Mouse (Mus musculus): ENCODE results near the gene Gstm5. TPM values are rescaled to one million over a fixed set of nuclear protein-coding genes. Genes with fewer than 3 reads are reported as not detected.
"Not testable (repeated sequence)": the region's sequence is repeated elsewhere in the genome, so short reads cannot be mapped to it uniquely, and the experiment has no call there.

Gene Gstm5
- polyA plus RNA-seq, 1 experiment from 2014 or later: 286 TPM

DNA sequence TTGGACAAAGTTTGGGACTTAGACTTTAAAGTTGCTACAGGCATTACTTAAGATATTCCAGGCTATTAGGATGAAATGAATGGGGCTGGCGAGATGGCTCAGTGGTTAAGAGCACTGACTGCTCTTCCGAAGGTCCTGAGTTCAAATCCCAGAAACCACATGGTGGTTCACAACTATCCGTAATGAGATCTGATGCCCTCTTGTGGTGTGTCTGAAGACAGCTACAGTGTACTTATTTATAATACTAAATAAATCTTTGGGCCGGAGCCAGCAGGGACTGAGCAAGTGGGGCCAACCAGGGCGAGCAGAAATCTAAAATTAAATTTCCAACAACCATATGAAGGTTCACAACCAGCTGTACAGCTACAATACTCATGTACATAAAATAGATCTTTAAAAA lies 34.1 kb upstream of the Gstm5 start:
- H3K27me3 ChIP-seq: not testable (repeated sequence)

DNA sequence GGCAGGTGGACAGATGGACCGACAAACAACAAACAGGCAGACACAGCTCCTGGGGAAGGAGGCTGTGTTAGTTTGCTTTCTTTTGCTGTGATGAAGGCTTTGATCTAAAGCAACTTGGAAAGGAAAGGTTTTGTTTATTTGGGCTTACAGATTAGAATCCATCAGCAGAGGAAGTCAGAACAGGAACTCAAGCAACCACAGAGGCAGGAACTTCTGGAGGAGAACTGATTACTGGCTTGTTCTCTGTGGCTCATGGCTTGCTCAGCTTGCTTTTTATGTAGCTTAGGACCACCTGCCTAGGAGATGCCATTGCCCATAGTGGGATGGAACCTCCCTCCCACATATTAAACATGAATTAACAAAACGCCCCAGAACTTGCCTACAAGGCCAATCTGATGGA lies 33.1 kb upstream of the Gstm5 start:
- H3K9ac ChIP-seq: no peak overlapping the region
- no peak overlapping the region for H3K4me3 ChIP-seq
- 78% methylated on average over 2 of the region's 2 CpGs for WGBS

More for the DNA sequence above, 34.1 kb upstream of the Gstm5 start:
- H3K36me3 ChIP-seq; ATAC-seq (ENCODE audit: low read depth); H3K4me2 ChIP-seq; H3K27ac ChIP-seq (replicated peaks); H3K9ac ChIP-seq; H3K4me1 ChIP-seq (replicated peaks); H3K4me3 ChIP-seq; H3K9me3 ChIP-seq: not testable (repeated sequence)
- WGBS: 82% methylated on average over 5 of the region's 5 CpGs

DNA sequence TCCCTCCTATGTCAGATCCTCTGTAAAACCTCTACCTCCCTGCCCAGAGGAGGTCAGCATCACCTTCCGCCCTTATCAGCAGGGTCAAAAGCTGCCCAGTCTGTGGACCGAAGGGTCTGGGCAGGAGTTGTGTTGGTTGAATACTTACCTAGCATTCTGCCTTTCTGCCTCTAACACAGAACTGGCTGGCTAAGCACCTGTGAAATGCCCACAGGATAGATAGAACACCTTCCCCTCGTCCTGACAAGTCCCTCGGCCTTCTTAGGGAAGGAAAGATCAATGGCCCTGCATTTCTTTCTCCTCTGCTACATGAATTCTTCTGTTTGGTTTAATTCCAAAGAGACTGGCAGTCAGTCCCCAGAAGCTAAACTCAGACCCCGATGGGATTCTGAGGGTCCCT lies 32.1 kb upstream of the Gstm5 start:
- no peak for ATAC-seq (ENCODE audit: low read depth)
- peaks cover 4% of the 10 kb centered on the region; the same call in 1 of the 2 replicates for H3K27me3 ChIP-seq
- no peaks in the 10 kb centered on the region for H3K36me3 ChIP-seq
- H3K4me3 ChIP-seq: no peak overlapping the region
- no peak overlapping the region for H3K4me2 ChIP-seq
- 84% methylated on average over 5 of the region's 5 CpGs for WGBS
- H3K9me3 ChIP-seq: no peaks in the 10 kb centered on the region
- H3K4me1 ChIP-seq (replicated peaks): peaks cover 6% of the 10 kb centered on the region; the same call in 1 of the 2 replicates
- H3K27ac ChIP-seq (replicated peaks): no peak overlapping the region
- no peak overlapping the region for H3K9ac ChIP-seq

More for the DNA sequence above, 33.1 kb upstream of the Gstm5 start:
- no peaks in the 10 kb centered on the region for H3K36me3 ChIP-seq
- no peak overlapping the region for H3K27ac ChIP-seq (replicated peaks)
- no peak for ATAC-seq (ENCODE audit: low read depth)
- no peak overlapping the region for H3K4me2 ChIP-seq
- peaks cover 4% of the 10 kb centered on the region; the same call in 1 of the 2 replicates for H3K27me3 ChIP-seq
- peaks cover 4% of the 10 kb centered on the region; the same call in 1 of the 2 replicates for H3K4me1 ChIP-seq (replicated peaks)
- no peaks in the 10 kb centered on the region for H3K9me3 ChIP-seq

DNA sequence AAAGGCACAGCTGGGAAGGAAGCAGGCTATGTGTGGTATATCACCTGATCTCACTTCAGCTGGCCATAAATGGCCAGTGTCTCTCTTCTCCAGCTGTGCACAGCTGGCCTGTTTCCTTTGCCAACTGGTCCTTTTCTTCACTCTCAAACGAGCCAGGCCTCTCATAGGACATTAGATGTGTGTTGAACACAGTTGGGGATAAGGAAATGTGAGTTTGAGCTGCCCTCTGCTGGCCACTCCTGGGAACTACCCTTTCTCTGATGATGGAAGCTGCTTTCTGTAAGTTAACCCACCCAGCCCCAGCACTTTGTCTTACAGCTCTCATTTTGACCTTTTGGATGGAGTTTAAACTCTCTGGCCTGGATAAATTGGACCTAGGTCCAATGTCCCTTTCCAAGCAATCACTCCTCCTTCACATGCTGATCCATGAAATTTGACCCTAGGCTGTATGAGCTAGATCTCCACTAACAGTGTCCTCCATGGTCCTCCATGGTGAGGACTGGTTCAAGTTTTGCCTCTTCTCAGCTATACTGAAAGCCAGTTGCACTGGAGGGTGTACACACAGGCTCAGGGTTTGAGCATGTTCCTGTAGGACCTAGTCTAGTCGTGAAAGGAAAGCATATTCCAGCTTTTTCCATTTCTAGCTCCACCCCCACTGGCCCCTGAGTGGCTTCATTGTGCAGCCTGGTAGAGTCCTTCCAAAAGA lies 31.6 kb upstream of the Gstm5 start:
- Histone ChIP-seq H3K4me3 (no peak overlapping the region), H3K9ac (no peak overlapping the region), H3K27ac (replicated peaks) (no peak overlapping the region), H3K9me3 (no peaks in the 10 kb centered on the region), H3K4me2 (no peak overlapping the region), H3K4me1 (replicated peaks) (peaks cover 12% of the 10 kb centered on the region), H3K36me3 (no peaks in the 10 kb centered on the region), H3K27me3 (peaks cover 4% of the 10 kb centered on the region; the same call in 1 of the 2 replicates)
- ATAC-seq (ENCODE audit: low read depth): peak; percentile 72
- WGBS: 8% methylated on average over 2 of the region's 2 CpGs

DNA sequence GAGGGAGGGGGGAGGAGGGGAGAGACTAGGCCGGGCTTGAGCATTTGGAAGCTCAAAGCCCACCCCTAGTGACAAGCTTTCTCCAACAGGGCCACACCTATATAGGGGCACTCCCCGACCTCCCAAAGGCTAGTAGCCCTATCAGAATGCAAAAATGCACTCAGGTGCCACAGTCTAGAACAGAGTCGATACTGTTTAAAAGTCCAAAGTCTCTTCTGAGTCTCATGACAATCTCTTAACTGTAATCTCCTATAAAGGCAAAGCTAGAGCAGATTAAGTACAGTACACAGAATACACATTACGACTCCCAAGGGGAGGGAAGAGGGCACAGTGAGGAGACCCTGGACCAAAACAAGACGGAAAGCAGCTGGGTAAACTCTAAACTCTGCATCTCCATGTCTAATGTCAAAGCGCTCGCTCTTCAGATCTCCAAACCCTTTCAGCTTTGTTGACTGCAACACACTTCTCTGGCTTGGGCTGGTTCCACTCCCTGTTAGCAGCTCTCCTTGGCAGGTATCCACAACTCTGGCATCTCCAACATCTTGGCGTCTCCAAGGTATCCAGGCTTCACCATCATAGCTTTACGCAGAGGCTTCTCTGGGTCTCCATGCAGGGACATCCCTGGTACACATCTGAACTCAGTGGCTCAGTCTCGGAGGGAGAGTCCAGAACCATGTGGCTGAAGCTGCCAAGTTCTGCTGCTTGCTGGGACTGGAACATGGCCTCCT lies 30.1 kb upstream of the Gstm5 start:
- H3K9me3 ChIP-seq: no peaks in the 10 kb centered on the region
- H3K4me3 ChIP-seq: no peak overlapping the region
- ATAC-seq (ENCODE audit: low read depth): no peak
- H3K9ac ChIP-seq: no peak overlapping the region
- no peaks in the 10 kb centered on the region for H3K36me3 ChIP-seq
- WGBS: 70% methylated on average over 10 of the region's 10 CpGs
- H3K4me2 ChIP-seq: no peak overlapping the region
- H3K27ac ChIP-seq (replicated peaks): no peak overlapping the region
- H3K4me1 ChIP-seq (replicated peaks): peaks cover 20% of the 10 kb centered on the region
- H3K27me3 ChIP-seq: peaks cover 4% of the 10 kb centered on the region; the same call in 1 of the 2 replicates

DNA sequence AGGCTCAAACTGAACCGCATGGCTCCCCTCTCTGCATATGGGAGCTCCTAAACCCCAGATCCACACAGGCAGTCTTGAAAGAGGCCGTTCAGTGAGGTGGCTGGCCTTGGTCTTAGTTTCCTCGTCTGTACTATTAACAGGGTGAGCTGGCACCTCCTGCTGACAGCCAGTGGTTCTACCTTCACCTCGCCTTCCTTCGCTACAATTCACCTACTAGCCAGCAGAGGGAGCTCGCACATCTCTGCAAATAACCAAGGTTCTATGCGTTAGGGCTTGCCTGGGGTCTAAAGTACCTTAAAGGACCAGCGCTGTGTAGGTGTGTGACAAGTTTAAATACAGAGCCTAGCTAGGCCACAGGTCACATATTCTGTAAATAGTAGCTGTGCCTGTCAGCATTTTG lies 28.5 kb upstream of the Gstm5 start:
- Histone ChIP-seq H3K9ac (no peak overlapping the region), H3K36me3 (no peaks in the 10 kb centered on the region), H3K27me3 (peaks cover 4% of the 10 kb centered on the region; the same call in 1 of the 2 replicates), H3K9me3 (no peaks in the 10 kb centered on the region), H3K4me1 (replicated peaks) (peaks cover 20% of the 10 kb centered on the region), H3K4me3 (no peak overlapping the region), H3K4me2 (no peak overlapping the region), H3K27ac (replicated peaks) (no peak overlapping the region)
- WGBS: 7% methylated on average over 8 of the region's 8 CpGs
- peak; percentile 34 for ATAC-seq (ENCODE audit: low read depth)

DNA sequence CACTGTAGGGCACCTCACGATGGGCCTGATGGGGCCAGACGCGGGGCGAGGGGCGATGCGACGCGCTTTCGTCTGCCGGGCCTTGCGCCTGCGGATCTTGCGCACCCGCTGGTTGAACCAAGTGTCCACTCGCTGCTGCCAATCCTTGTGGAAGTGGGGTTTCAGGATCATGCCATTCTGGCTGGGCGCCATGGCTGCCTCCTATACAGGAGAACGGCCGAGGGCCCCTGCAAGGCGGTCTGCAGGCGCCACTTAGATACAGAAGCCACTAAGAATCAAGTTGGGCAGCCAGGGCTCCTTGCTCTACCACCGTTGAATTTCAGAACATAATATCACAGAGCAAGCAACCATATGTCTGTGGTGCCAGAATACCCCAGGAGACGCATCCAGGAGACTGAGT lies 27.2 kb upstream of the Gstm5 start:
- no peak overlapping the region for H3K27ac ChIP-seq (replicated peaks)
- no peak overlapping the region for H3K4me3 ChIP-seq
- H3K27me3 ChIP-seq: peaks cover 4% of the 10 kb centered on the region; the same call in 1 of the 2 replicates
- peaks cover 19% of the 10 kb centered on the region for H3K4me1 ChIP-seq (replicated peaks)
- WGBS: 93% methylated on average over 22 of the region's 22 CpGs
- no peak overlapping the region for H3K4me2 ChIP-seq
- H3K36me3 ChIP-seq: no peaks in the 10 kb centered on the region
- no peak for ATAC-seq (ENCODE audit: low read depth)
- H3K9ac ChIP-seq: no peak overlapping the region
- no peaks in the 10 kb centered on the region for H3K9me3 ChIP-seq

DNA sequence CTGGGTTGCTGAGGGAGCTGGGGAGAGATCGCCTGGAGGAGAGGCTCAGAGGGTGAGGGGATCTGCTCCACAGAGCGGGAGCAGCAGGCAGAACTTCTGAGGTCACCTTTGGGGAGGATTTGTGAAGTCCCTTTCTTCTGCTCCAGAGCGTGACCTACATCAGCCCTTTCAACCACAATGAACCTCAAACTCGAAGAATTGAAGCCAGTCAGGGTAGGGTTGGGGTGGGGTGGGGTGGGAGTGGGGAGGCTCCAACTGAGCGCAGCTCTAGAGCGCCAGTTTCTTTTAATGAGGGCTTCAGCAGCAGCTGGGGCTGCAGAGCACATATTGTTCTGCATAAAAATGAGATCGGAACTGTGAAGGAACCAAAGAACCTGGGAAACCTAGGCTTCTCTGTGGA lies 26.5 kb upstream of the Gstm5 start:
- H3K9ac ChIP-seq: no peak overlapping the region
- H3K27me3 ChIP-seq: peaks cover 4% of the 10 kb centered on the region; the same call in 1 of the 2 replicates
- peaks cover 15% of the 10 kb centered on the region for H3K4me1 ChIP-seq (replicated peaks)
- no peaks in the 10 kb centered on the region for H3K9me3 ChIP-seq
- 9% methylated on average over 7 of the region's 7 CpGs for WGBS
- H3K4me2 ChIP-seq: no peak overlapping the region
- H3K27ac ChIP-seq (replicated peaks): 0 out of 2 replicates have a peak overlapping the region, but pooled peaks have one; percentile 1
- no peaks in the 10 kb centered on the region for H3K36me3 ChIP-seq
- H3K4me3 ChIP-seq: no peak overlapping the region
- no peak for ATAC-seq (ENCODE audit: low read depth)

DNA sequence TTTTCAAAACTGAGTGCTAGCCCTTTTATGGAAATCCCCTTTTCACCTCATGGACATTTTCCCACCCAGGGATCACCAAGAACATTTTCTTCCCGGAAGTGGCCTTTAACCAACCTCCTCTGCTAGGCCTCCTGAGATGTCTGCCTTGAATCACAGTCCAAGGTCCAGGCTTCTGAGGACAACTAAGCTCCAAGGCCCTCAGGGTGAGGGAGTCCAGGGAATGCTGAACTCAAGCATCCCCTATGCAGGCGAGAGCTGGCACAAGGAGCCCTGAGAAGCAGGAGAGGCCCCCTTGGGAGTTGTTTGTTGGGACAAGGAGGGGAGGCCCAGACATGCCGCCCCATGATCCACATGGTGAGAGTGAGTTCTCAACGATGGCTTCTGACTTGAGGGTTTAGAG lies 25.7 kb upstream of the Gstm5 start:
- Histone ChIP-seq H3K9ac (no peak overlapping the region), H3K27ac (replicated peaks) (no peak overlapping the region), H3K27me3 (no peaks in the 10 kb centered on the region; the same call in 1 of the 2 replicates), H3K4me2 (no peak overlapping the region), H3K4me3 (no peak overlapping the region), H3K9me3 (no peaks in the 10 kb centered on the region), H3K36me3 (no peaks in the 10 kb centered on the region), H3K4me1 (replicated peaks) (peaks cover 15% of the 10 kb centered on the region)
- ATAC-seq (ENCODE audit: low read depth): no peak
- WGBS: 80% methylated on average over 4 of the region's 4 CpGs

DNA sequence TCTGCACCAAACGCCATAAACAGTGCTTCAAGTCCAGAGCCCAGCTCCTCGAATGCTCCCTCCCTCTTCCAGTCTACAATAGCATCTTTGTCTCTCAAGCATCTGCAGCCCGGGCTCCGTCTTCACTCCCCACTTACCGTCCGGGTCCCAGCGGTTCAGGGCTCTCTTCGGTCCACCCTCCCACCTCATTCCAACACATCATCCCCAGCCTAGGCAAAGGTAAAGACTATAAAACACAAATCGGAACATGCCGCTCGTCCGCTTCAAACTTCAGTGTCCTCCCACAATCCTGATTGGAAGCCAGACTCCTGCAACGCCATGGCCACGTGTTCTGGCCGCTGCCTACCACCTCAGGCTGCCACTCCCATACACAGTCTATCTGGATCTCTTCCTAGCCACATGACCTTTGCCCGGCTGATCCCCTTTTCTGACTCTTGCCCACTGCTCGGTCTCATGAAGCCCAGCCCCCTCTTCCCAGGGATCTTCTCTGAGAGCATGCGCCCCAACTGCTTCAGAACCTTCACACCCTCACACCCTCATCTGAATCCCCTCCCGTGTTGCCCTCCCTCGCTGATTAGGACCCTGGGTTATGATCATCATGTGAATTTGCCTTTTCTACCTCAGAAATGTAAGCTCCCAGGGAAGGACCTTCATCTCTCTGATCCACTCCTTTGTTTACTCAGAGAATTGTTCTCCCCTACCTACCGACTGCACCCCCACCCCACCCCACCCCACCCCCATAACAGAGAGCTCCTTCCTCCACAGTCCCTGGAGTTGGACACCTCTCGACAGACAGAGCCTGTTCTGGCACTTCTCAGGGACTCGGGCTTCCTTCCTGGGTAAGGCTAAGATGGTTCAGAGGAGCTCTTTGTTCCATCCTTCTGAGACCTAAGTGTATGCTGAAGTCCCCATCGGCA lies 22.0 kb upstream of the Gstm5 start:
- no peak overlapping the region for H3K4me3 ChIP-seq
- H3K36me3 ChIP-seq: no peaks in the 10 kb centered on the region
- H3K9me3 ChIP-seq: no peaks in the 10 kb centered on the region
- no peaks in the 10 kb centered on the region for H3K27me3 ChIP-seq
- WGBS: 71% methylated on average over 24 of the region's 24 CpGs
- no peak overlapping the region for H3K9ac ChIP-seq
- H3K4me2 ChIP-seq: no peak overlapping the region
- ATAC-seq (ENCODE audit: low read depth): no peak
- H3K4me1 ChIP-seq (replicated peaks): peaks cover 12% of the 10 kb centered on the region
- no peak overlapping the region for H3K27ac ChIP-seq (replicated peaks)

DNA sequence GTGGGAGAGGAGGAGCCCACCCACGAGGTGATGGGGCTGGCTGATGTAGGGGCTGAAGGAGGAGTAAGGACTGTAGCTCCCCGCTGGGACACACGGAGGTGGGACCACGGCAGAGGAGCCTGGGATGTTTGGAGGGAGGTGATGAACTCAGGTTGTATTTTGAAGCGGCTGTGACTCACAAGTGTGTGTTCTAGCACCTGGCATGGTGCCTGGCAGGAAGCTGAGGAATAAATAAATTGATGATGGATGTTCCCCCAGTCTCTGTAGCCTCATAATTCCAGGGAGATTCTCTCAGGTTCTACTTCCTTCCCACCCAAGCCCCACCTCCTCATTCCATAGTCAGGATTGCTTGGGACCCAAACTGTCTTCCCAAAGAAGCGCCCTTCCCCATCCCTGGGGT lies 20.4 kb upstream of the Gstm5 start:
- 71% methylated on average over 6 of the region's 6 CpGs for WGBS
- H3K27me3 ChIP-seq: no peaks in the 10 kb centered on the region
- no peak for ATAC-seq (ENCODE audit: low read depth)
- H3K4me3 ChIP-seq: no peak overlapping the region
- no peaks in the 10 kb centered on the region for H3K36me3 ChIP-seq
- H3K9me3 ChIP-seq: no peaks in the 10 kb centered on the region
- no peak overlapping the region for H3K9ac ChIP-seq
- H3K27ac ChIP-seq (replicated peaks): no peak overlapping the region
- H3K4me1 ChIP-seq (replicated peaks): no peaks in the 10 kb centered on the region
- no peak overlapping the region for H3K4me2 ChIP-seq

DNA sequence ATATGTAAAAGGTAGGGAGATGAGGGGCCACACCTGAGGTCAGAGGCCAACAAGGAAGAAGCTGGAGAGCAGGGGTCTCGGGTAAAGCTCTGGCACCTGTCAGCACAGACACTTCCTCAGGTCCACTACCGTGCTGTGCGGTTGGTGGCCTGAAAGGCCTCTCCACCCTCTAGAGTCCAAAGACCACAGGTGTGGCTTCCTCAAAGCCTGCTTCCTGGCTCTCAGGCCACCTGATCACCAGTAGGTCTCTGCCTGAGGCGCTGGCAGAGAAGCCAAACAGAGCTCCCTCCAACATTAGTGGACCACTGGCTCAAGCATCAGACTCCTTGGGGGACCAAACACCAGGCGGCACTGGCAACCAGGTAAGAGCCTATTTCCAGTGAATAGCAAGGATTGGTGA lies 18.6 kb upstream of the Gstm5 start, which contains the start of gene Eps8l3:
TSS of gene Eps8l3 (plus strand) at position 225 of the 400 bp plus-strand sequence.
- ATAC-seq (ENCODE audit: low read depth): no peak

More for the DNA sequence above, 18.6 kb upstream of the Gstm5 start, which contains the start of gene Eps8l3:
- no peaks in the 10 kb centered on the region for H3K27me3 ChIP-seq
- H3K27ac ChIP-seq (replicated peaks): no peak within 1 kb of the TSS
- WGBS: 84% methylated on average over 5 of the region's 5 CpGs
- H3K9ac ChIP-seq: no peak within 1 kb of the TSS
- no peak within 1 kb of the TSS for H3K4me3 ChIP-seq
- no peaks in the 10 kb centered on the region for H3K36me3 ChIP-seq
- no peaks in the 10 kb centered on the region for H3K9me3 ChIP-seq
- H3K4me2 ChIP-seq: no peak within 1 kb of the TSS
- no peaks in the 10 kb centered on the region for H3K4me1 ChIP-seq (replicated peaks)
